Mouse (Mus musculus) brain, embryonic 14.5 days (tissue): ENCODE measurements around the gene Nup62. TPM values are rescaled to one million over a fixed set of nuclear protein-coding genes. Genes with fewer than 3 reads are reported as not detected.
A peak's percentile ranks its signal among the peaks of the same experiment; 100 is the strongest.

ENCODE experiments used
- DNase-seq: peaks from one replicate; pipeline ENCODE4 v3.0.0-alpha.2; 2011; ENCODE audit warnings: low read depth
- CTCF ChIP-seq: fragments of 200-500 bp; IDR thresholded peaks from 2 replicates; pipeline ENCODE4 v1.5.1; 2012; ENCODE audit warnings: inconsistent platforms, mild to moderate bottlenecking, moderate library complexity, borderline replicate concordance; ENCODE audit not compliant: insufficient read depth, insufficient read length; ENCODE audit errors: extremely low read depth
- POLR2A ChIP-seq: fragments of 200-500 bp; IDR thresholded peaks from 2 replicates; pipeline ENCODE4 v1.6.1; 2012; ENCODE audit warnings: mild to moderate bottlenecking, inconsistent platforms, borderline replicate concordance; ENCODE audit not compliant: poor library complexity, insufficient read depth, insufficient read length, severe bottlenecking; ENCODE audit errors: extremely low read depth
- polyA plus RNA-seq: library from polyadenylated mRNA; depleted of rRNA; stranded (reverse); fragments of >200 nt; gene quantifications from 2 replicates; pipeline ENCODE4 v1.2.3, GENCODE M21; 2012; rRNA removed

Gene Nup62
- polyA plus RNA-seq = 73.9 and 96.1 TPM in 2 replicates

DNA sequence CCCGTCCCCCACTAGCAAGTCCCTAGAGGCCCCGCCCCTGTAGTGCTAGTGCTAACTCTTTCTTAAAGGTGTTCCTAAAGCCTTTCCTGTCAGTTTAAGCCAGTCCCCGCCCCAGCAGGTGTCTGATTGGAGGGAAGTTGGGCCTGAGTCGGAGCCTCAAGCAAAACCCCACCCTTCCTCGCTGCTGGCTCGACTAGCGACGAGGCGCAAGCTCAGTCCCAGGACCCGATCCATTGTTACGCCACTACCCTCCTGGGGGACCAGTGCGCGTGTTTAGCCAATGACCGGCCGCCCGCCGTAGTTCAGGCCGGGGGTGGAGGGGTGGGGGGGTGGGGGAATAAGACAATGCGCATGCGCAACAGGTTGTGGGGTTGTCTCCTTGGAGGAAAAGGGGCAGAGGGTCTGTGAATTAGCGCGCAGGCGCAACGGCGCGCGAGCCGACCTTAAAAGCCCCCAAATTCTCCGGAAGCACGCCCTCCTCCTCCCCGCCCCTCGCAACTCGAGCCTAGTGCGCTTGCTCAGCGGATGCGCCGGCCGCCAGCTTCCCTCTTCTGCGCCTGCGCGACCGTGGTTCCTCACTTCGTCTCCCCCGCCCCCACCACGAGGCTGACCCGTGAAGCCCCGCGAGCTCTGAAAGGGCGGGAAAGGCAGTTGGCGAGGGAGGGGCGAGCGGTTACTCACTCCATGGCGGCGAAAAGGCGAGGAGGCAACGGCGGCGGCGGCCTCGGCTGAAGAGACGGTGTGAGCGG, at the start of gene Nup62, which contains the start of gene Il4i1:
TSS of gene Nup62 (plus strand) at position 368 of the 749 bp plus-strand sequence.
TSS of gene Il4i1 (plus strand) at position 667 of the 749 bp plus-strand sequence.
- DNase-seq = peak; percentile 100
- TF ChIP-seq POLR2A = peak; percentile 21; the same call in 1 of the 2 replicates
- TF ChIP-seq CTCF = peak; percentile 8; the same call in 1 of the 2 replicates

DNA sequence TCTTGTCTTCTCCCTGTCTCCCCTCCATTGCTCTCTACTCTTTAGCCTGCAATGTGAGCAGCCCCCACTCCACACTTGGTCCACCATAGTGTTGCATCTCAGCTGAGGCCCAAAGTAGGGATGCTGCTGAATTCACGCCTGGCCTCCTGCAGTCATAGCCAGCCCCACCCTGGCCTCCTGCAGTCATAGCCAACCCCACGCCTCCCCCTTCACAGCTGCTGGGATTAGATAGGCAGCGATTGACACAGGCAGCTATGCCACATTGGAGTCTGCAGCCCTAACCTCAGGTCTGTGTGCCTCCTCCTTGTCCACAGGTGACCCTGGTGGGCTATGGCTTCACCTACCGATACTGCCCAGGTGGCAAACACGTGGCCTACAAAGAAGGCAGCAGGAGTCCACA, 47.8 kb upstream of the Nup62 start:
- no peak for TF ChIP-seq POLR2A
- TF ChIP-seq CTCF = no peak
- no peak for DNase-seq

DNA sequence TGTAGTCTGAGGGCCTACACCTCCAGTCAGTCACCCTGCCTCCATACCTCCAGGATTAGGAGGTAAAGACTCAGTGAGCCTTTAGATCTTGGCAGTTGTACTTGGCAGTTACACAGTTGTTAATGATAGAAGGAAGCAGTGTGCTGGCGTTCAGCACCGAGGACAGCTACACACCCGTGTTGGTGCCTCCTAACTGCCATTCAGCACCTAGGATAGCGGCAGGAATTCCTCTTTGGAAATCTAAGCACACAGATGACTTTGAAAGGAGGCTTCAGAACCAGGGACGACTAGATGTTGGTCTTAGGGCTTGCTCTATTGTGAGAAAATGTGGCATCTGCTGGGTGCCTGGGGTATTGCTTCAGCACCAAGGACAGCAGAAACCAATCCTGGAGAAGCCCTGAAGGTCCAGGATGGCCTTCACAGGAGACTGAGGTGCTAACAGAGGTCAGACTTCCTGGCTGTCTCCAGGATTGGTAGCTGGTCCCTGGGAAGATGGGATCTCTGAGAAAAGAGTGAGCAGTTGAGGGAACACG, 45.8 kb upstream of the Nup62 start:
- no peak for TF ChIP-seq CTCF
- DNase-seq = peak; percentile 59

DNA sequence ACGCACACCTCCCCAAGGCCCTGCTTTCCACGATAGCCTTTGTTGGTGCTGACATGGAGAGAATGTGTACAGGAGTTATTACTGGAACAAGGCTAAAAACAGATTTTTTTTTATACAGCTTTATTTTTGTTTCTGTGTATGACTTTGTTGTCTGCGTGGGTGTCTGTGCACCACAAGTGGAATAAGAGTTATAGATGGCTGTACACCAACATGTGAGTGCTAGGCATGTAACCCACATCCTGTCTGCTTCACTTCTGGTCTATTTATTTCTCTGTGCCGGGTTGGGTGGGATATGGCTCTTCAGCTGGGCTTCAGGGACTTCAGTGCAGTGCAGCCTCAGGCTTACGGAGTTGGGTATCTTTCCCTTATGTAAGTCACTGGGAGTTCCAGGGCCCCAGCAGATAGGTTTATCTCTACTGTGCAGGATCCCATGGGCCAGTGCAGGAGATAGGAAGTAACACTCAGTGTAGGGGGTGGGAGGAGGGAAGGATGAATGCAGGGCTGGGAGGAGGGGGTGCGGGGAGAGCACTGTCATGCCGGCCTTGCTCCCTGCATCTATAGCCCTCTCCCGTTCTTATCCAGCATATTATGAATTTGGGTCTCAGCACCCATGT, 43.2 kb upstream of the Nup62 start:
- no peak for DNase-seq
- TF ChIP-seq POLR2A (no peak), CTCF (no peak)

DNA sequence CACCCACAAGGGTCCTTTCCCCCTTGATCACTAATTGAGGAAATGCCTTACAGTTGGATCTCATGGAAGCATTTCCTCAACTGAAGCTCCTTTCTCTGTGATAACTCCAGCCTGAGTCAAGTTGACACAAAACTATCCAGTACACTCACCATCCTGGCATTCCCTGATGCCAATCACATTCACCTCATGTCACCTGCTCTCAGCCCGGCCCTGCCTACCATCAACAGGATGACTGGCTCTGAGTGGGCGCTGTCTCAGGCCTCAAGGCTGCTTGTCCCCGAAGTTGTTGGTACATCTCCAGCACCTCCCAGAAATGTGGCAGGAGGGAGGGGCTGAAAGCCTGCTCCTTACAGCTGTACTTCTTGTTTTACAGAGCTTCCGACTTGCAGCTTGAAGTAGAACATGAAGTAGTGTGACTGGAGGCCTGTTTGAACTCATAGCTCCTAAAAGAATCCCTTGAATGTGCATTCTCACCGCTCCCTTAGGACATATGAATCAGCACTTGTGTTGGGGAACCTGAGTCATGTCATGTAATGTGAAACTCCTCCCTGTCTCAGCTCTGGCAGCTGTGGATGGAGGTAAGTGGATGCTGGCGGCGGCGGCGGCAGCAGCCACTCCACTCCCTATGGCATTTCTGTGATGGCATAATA, 38.9 kb upstream of the Nup62 start:
- TF ChIP-seq CTCF = no peak
- no peak for TF ChIP-seq POLR2A
- DNase-seq = no peak

DNA sequence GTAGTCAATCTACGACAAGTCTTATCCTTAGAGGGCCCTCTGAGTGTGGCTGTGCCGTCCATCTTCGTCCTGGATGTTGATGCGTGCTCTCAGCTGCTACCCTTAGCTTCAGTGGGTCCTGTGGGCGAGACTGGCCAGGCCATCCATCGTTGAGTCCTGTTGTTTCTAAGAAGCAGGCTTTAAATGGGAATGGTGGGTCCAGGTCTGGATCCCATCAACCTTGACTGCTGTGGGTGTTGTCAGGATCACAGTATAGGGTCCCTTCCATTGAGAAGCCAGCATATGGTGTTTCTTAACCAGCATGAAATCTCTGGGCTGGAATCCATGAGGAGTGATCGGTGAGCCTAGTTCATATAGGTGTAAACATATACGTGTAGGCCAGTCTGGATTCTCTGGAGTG, 35.8 kb upstream of the Nup62 start:
- TF ChIP-seq POLR2A (no peak), CTCF (no peak)
- DNase-seq = no peak

DNA sequence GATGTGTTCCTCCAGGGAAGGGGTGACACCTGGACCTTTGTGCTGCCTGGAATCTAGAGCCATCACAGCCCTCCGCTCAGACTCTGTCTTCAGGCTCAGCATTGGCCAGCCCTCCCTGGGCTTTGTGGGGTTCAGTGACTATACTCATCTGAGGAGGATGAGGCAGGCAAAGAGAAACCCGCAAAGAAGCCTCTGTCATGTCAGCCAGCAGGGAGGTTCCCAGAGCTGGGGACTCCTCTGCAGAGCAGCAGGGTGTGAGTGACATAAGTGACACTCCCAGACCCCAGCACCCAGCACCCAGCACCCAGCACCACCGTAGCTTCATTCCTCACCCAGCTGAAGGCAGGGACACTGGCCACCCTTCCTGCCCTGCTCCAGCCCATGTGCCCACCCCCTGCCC, 26.4 kb upstream of the Nup62 start:
- no peak for DNase-seq
- TF ChIP-seq CTCF (no peak), POLR2A (no peak)

DNA sequence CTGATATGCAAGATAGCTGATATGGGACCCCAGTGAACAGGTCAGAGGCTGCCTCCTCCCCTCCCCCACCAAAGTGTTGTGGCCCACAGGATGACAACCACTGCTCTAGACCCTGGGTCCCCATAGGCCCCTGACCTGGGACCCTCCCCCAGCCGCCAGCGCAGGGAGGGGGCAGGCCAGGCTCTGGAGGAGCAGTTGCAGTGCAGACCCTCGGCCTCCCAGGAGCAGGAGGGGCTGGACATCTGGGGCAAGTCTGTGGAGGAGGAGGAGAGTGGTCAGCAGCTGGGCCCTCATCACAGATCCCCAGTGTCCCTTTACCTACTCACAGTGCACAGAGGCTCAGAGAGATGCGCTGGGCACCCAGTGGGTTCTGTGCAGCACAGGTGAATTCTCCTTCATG, 25.8 kb upstream of the Nup62 start:
- TF ChIP-seq CTCF = no peak
- TF ChIP-seq POLR2A = no peak
- no peak for DNase-seq

DNA sequence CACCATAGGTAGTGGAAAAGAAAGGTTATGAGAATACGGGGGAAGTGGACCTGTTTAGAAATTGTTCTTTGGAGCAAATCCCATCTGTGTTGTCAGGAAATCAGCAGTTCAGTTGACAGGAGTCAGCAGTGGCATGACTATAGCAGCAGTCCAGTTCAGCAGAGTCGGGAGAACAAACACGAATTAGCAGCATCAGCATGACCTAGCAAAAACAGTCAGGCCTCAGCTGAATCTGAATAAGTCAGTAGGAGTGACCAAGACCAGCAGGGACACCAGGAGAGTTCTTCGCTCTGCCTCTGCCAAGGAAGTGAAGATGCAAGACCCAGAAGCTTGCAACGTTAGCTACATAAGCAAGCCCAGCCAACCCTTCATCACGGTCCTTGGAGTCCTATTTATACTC, 23.1 kb upstream of the Nup62 start:
- TF ChIP-seq POLR2A (no peak), CTCF (no peak)
- no peak for DNase-seq

DNA sequence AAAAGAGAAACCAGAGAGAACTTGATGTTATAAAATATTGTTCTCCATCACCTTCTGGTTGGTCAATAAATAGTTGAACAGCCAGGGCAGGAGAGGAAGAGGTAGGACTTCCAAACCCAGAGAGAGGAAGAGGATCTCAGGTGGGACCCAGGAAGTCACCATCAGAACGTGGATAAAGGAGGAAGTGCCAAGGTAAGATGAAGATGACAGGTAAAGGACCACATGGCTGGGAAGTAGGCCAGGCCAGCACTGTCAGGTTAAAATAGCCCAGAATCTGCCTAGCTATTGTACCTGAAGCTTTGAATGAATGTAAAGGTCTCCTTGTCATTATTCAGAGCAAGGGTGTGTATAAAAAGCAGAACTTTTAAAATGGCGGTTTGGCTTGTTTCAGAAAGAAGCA, 7.0 kb upstream of the Nup62 start:
- no peak for DNase-seq
- TF ChIP-seq CTCF (no peak), POLR2A (no peak)

DNA sequence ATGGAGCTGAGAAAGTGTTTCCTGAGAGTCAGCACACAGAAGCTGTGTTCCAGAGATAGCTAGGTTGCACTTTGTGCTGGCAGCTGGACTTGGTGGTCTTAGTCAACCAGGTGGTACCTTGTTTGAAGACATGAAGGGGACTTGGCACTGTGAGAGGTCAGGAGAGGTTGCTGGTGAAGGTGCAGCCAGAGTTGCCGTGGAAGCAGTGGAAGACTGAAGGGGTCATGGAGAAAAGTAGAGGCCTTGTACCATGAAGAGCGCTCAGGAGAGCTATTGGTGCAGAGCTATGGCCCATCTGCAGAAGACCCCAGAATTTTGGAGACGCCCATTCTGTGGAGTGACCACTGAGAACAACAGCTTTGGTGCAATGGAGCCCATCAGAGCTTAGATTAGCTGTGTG, 6.4 kb upstream of the Nup62 start:
- no peak for TF ChIP-seq POLR2A
- no peak for TF ChIP-seq CTCF
- no peak for DNase-seq

DNA sequence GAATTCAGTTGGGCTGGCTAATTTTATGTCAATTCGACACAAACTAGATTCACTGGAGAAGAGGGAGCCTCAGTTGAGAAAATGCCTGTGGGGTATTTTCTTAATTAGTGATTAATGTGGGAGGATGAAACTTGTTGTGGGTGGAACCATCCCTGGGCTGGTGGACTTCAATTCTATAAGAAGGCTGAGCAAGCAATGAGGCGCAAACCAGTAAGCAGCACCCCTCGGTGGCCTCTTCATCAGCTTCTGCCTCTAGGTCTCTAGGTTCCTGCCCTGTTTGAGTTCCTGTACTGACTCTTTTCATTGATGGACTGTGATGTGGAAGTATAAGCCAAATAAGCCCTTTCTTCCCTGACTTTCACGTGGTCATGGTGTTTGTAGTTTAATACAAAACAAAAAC, 5.5 kb upstream of the Nup62 start:
- DNase-seq = no peak
- TF ChIP-seq CTCF = no peak
- TF ChIP-seq POLR2A = no peak
